13 mouse cellular contexts compared by ENCODE assay signal in the genomic region with DNA sequence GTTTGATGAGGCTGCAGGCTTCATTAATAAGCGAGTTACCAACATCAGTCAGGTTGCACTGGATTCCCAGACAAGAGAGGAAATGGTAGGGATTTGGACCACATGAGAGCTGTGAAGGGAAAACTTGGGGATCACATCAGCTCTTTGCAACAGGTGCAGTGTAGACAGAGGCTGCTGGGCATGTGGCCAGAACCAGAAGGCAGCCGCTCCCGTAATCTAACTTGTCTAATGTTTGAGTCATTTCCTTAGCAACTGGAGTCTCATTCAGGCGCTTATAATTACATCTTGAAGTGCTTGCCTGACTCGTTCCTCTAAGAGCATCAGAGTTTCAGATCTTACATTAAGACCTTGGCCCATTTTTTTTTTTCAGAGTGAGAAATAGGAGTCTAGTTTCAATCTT.
A peak's percentile ranks its signal among the peaks of the same experiment; 100 is the strongest.
DNase-seq lines count a peak whose midpoint lies in the region; ATAC-seq and TF ChIP-seq lines count a peak whose summit lies in the region.
"Had no signal": no experiment of that assay in that cellular context is flagged by ENCODE, and none has a peak within 500 bp of the region (broad histone marks: within the 10 kb centered on the region; RNA-seq: fewer than 3 reads in every experiment).

No protein-coding gene starts in this region.

- H3K4me2 ChIP-seq in heart, postnatal 0 days (ENCODE audit: low read depth, low read length) = no peak overlapping the region
- H3K4me2 ChIP-seq in midbrain, postnatal 0 days (ENCODE audit: low read depth, low read length, poor library complexity, severe bottlenecking) = no peak overlapping the region
- no peak overlapping the region for H3K4me2 ChIP-seq in midbrain, embryonic 11.5 days

- ATAC-seq in heart, postnatal 0 days (ENCODE audit: insufficient read depth, low read depth) = no peak
- no peak for ATAC-seq in midbrain, postnatal 0 days (ENCODE audit: low FRiP score)
- no peak for ATAC-seq in midbrain, embryonic 11.5 days (ENCODE audit: low FRiP score)
- ATAC-seq: intestine, embryonic 16.5 days had no signal

- H3K27ac ChIP-seq in heart, postnatal 0 days (ENCODE audit: low read depth) = no peak overlapping the region
- H3K27ac ChIP-seq in heart, embryonic 10.5 days = no peak overlapping the region
- H3K27ac ChIP-seq in midbrain, postnatal 0 days (ENCODE audit: low read depth, low read length) = no peak overlapping the region
- no peak overlapping the region for H3K27ac ChIP-seq in midbrain, embryonic 11.5 days (ENCODE audit: low read depth, low read length)
- no peak overlapping the region for H3K27ac ChIP-seq in thymus, adult 2 months (ENCODE audit: control insufficient read depth, insufficient read depth, low read length)
- H3K27ac ChIP-seq: heart, adult 2 months had no signal

- no peak for TF ChIP-seq EP300 in heart, postnatal 0 days (IDR thresholded peaks at IDR 0.05; ENCODE audit: low read depth)

- no peak overlapping the region for H3K4me3 ChIP-seq in heart, postnatal 0 days (ENCODE audit: low read depth, low read length)
- H3K4me3 ChIP-seq in heart, embryonic 10.5 days = no peak overlapping the region
- H3K4me3 ChIP-seq in midbrain, postnatal 0 days (ENCODE audit: low read depth, low read length) = no peak overlapping the region
- no peak overlapping the region for H3K4me3 ChIP-seq in midbrain, embryonic 11.5 days (ENCODE audit: low read depth, low read length)
- H3K4me3 ChIP-seq in thymus, adult 2 months (ENCODE audit: control insufficient read depth, insufficient read depth, low read length) = no peak overlapping the region
- H3K4me3 ChIP-seq: heart, adult 2 months had no signal

- peak; percentile 12 for DNase-seq in heart, postnatal 0 days (ENCODE audit: low spot score)
- DNase-seq in heart, embryonic 10.5 days (ENCODE audit: low spot score) = no peak
- peak; percentile 53 for DNase-seq in midbrain, postnatal 0 days (ENCODE audit: low spot score)
- no peak for DNase-seq in midbrain, embryonic 11.5 days (ENCODE audit: low spot score, missing footprints)
- DNase-seq in left cerebral cortex, postnatal 14 days (ENCODE audit: low spot score in 2 of 2) = peak; percentile 49 to 57
- DNase-seq in telencephalon, adult 2 months (ENCODE audit: low read depth, low spot score) = peak; percentile 48
- DNase-seq in thymus, adult 2 months = no peak
- no peak for DNase-seq in adrenal gland, adult 2 months
- DNase-seq: cerebellum, adult 2 months; heart, adult 2 months; lung, postnatal 14 days; thymus, postnatal 36 days had no signal

- H3K9me3 ChIP-seq in heart, postnatal 0 days (replicated peaks; ENCODE audit: control insufficient read depth, low read length) = no peaks in the 10 kb centered on the region
- H3K9me3 ChIP-seq in heart, embryonic 10.5 days = no peaks in the 10 kb centered on the region
- H3K9me3 ChIP-seq in midbrain, postnatal 0 days (ENCODE audit: low read length) = no peaks in the 10 kb centered on the region
- no peaks in the 10 kb centered on the region for H3K9me3 ChIP-seq in midbrain, embryonic 11.5 days (ENCODE audit: control insufficient read depth, low read length)

- no peaks in the 10 kb centered on the region for H3K36me3 ChIP-seq in heart, postnatal 0 days (replicated peaks; ENCODE audit: control insufficient read depth, insufficient read depth, low read length)
- H3K36me3 ChIP-seq in heart, embryonic 10.5 days = no peaks in the 10 kb centered on the region
- no peaks in the 10 kb centered on the region for H3K36me3 ChIP-seq in midbrain, postnatal 0 days (ENCODE audit: insufficient read depth, low read length)
- no peaks in the 10 kb centered on the region for H3K36me3 ChIP-seq in midbrain, embryonic 11.5 days (ENCODE audit: control insufficient read depth, insufficient read depth, low read length)
- no peaks in the 10 kb centered on the region for H3K36me3 ChIP-seq in thymus, adult 2 months (ENCODE audit: control insufficient read depth, insufficient read depth, low read length)

- H3K9ac ChIP-seq in heart, postnatal 0 days (replicated peaks; ENCODE audit: low read depth, low read length) = no peak overlapping the region
- no peak overlapping the region for H3K9ac ChIP-seq in midbrain, postnatal 0 days (replicated peaks; ENCODE audit: low read length, poor library complexity, severe bottlenecking)
- H3K9ac ChIP-seq in midbrain, embryonic 11.5 days (ENCODE audit: low read length) = no peak overlapping the region

- TF ChIP-seq CTCF in heart, postnatal 0 days (IDR thresholded peaks at IDR 0.05; ENCODE audit: low read depth) = no peak
- no peak for TF ChIP-seq CTCF in midbrain, postnatal 0 days (IDR thresholded peaks at IDR 0.05)
- TF ChIP-seq CTCF in thymus, adult 2 months (IDR thresholded peaks at IDR 0.05; ENCODE audit: borderline replicate concordance, control insufficient read depth, extremely low read depth, insufficient read depth, low read length, poor library complexity) = no peak

- intact Hi-C loops in left cerebral cortex, postnatal 14 days (cut with DNase I) = no loop called here

- H3K4me1 ChIP-seq in heart, postnatal 0 days (ENCODE audit: control insufficient read depth, insufficient read depth) = no peaks in the 10 kb centered on the region
- no peaks in the 10 kb centered on the region for H3K4me1 ChIP-seq in heart, embryonic 10.5 days
- H3K4me1 ChIP-seq in midbrain, postnatal 0 days (ENCODE audit: insufficient read depth, low read length) = no peaks in the 10 kb centered on the region
- H3K4me1 ChIP-seq in midbrain, embryonic 11.5 days (ENCODE audit: control insufficient read depth, insufficient read depth, low read length) = no peaks in the 10 kb centered on the region
- no peaks in the 10 kb centered on the region for H3K4me1 ChIP-seq in thymus, adult 2 months (replicated peaks; ENCODE audit: control insufficient read depth, insufficient read depth, low read length)

- WGBS in heart, postnatal 0 days = 41% methylated on average over 5 of the region's 5 CpGs
- 56% methylated on average over 5 of the region's 5 CpGs for WGBS in heart, embryonic 10.5 days
- WGBS in midbrain, postnatal 0 days = 63% methylated on average over 5 of the region's 5 CpGs
- WGBS in midbrain, embryonic 11.5 days = 80% methylated on average over 5 of the region's 5 CpGs
- WGBS in thymus, adult 2 months = 22% methylated on average over 5 of the region's 5 CpGs

- no peak for TF ChIP-seq POLR2A in thymus, adult 2 months (IDR thresholded peaks at IDR 0.05; ENCODE audit: control insufficient read depth, extremely low read depth, insufficient read depth, low read length, poor library complexity)

- no peaks in the 10 kb centered on the region for H3K27me3 ChIP-seq in heart, postnatal 0 days (ENCODE audit: control insufficient read depth, insufficient read depth, low read length)
- no peaks in the 10 kb centered on the region for H3K27me3 ChIP-seq in heart, embryonic 10.5 days (ENCODE audit: insufficient read depth, poor library complexity, severe bottlenecking)
- H3K27me3 ChIP-seq in midbrain, postnatal 0 days (ENCODE audit: insufficient read depth, low read length) = no peaks in the 10 kb centered on the region
- no peaks in the 10 kb centered on the region for H3K27me3 ChIP-seq in midbrain, embryonic 11.5 days (ENCODE audit: control insufficient read depth, insufficient read depth, low read length)
- H3K27me3 ChIP-seq in thymus, adult 2 months (ENCODE audit: control insufficient read depth, insufficient read depth, low read length) = no peaks in the 10 kb centered on the region

Comparison
In these comparisons a context has a peak if more than half of its experiments do, and no peak if none do; other contexts are left out.
1. DNase-seq: peak in heart, postnatal 0 days (single experiment), midbrain, postnatal 0 days (single experiment), left cerebral cortex, postnatal 14 days (2 of 2) and telencephalon, adult 2 months (single experiment); none in heart, embryonic 10.5 days (single experiment), midbrain, embryonic 11.5 days (single experiment), thymus, adult 2 months (single experiment) and adrenal gland, adult 2 months (single experiment).